Mouse (Mus musculus) megakaryocyte, embryonic 14.5 days (primary cell): Measurements from ENCODE around the gene Nt5m.

Experiments used
- FLI1 ChIP-seq: IDR thresholded peaks from 2 replicates; pipeline ENCODE4 v1.6.1; 2012; ENCODE audit warnings: low read length, inconsistent platforms, mixed read lengths
- GATA1 ChIP-seq: IDR thresholded peaks from 3 replicates; pipeline ENCODE4 v1.6.1; 2012; ENCODE audit warnings: mixed read lengths, low read length, inconsistent platforms, borderline replicate concordance

GRCm38 (mm10) chr11:59804409-59805110, 34.7 kb upstream of the Nt5m start:
- no peak for TF ChIP-seq GATA1
- no peak for TF ChIP-seq FLI1
